Mouse (Mus musculus): ENCODE results near the gene Wdr5b.

The Wdr5b gene

GRCm38 (mm10) chr16:36071071-36071449 lies 30.1 kb downstream of the Wdr5b start:
- no peak for DNase-seq (ENCODE audit: low spot score)

- DNase-seq (ENCODE audit: low spot score): peak; percentile 82
These were observed 30.7 kb downstream of the Wdr5b start, which contains the start of the genes Fam162a and Ccdc58 for GRCm38 (mm10) chr16:36071450-36072379. Fam162a (minus strand) TSS chr16:36071594. Ccdc58 (plus strand) TSS chr16:36071685.

GRCm38 (mm10) chr16:36072410-36073011 lies 31.5 kb downstream of the Wdr5b start:
- no peak for DNase-seq (ENCODE audit: low spot score)

GRCm38 (mm10) chr16:36074772-36075171 lies 33.8 kb downstream of the Wdr5b start:
- DNase-seq (ENCODE audit: low spot score): no peak

- DNase-seq (ENCODE audit: low spot score): no peak
These were observed 38.9 kb downstream of the Wdr5b start for GRCm38 (mm10) chr16:36079916-36080315.

- DNase-seq (ENCODE audit: low spot score): no peak
These were observed 46.9 kb downstream of the Wdr5b start for GRCm38 (mm10) chr16:36087846-36088245.

GRCm38 (mm10) chr16:36089065-36089464 lies 48.1 kb downstream of the Wdr5b start:
- no peak for DNase-seq (ENCODE audit: low spot score)

- DNase-seq (ENCODE audit: low spot score): no peak
These were observed 49.0 kb downstream of the Wdr5b start for GRCm38 (mm10) chr16:36089850-36090616.

- no peak for DNase-seq (ENCODE audit: low spot score)
These were observed 50.0 kb downstream of the Wdr5b start for GRCm38 (mm10) chr16:36090785-36091509.

All from layer of hippocampus, adult 9-10 months (tissue).